Mouse (Mus musculus) hindbrain, embryonic 15.5 days (tissue): Measurements from ENCODE around the gene Rpl10. TPM values are rescaled to one million over a fixed set of nuclear protein-coding genes. Genes with fewer than 3 reads are reported as not detected.
A peak's percentile ranks its signal among the peaks of the same experiment; 100 is the strongest.

Experiments
- ATAC-seq: fragments of 200-750 bp; cut with Nextera tagmentation; 2 replicates; pipeline ENCODE4 v1.8.0; 2017; ENCODE audit warnings: low read depth, moderate number of reproducible peaks, moderate TSS enrichment; ENCODE audit not compliant: low FRiP score
- H3K27ac ChIP-seq: fragments of 300-500 bp; sonication (generic); replicated peaks from 2 replicates; pipeline ENCODE4 v1.5.1; 2015; ENCODE audit warnings: mild to moderate bottlenecking, inconsistent platforms
- H3K27me3 ChIP-seq: fragments of 300-500 bp; sonication (generic); 2 replicates; pipeline ENCODE4 v1.6.1; 2015; ENCODE audit warnings: control low read depth, inconsistent platforms
- H3K36me3 ChIP-seq: fragments of 300-500 bp; sonication (generic); 2 replicates; pipeline ENCODE4 v1.6.1; 2015; ENCODE audit warnings: control low read depth, inconsistent platforms
- H3K4me1 ChIP-seq: fragments of 300-500 bp; sonication (generic); replicated peaks from 2 replicates; pipeline ENCODE4 v1.6.1; 2015; ENCODE audit warnings: control low read depth, inconsistent platforms
- H3K4me2 ChIP-seq: fragments of 300-500 bp; sonication (generic); 2 replicates; pipeline ENCODE4 v1.6.1; 2015; ENCODE audit warnings: moderate library complexity, mild to moderate bottlenecking, inconsistent platforms
- H3K4me3 ChIP-seq: fragments of 300-500 bp; sonication (generic); 2 replicates; pipeline ENCODE4 v1.5.1; 2015; ENCODE audit warnings: mild to moderate bottlenecking, inconsistent platforms
- H3K9ac ChIP-seq: fragments of 300-500 bp; sonication (generic); 2 replicates; pipeline ENCODE4 v1.6.1; 2015; ENCODE audit warnings: inconsistent platforms
- H3K9me3 ChIP-seq: fragments of 300-500 bp; sonication (generic); 2 replicates; pipeline ENCODE4 v1.6.1; 2016; ENCODE audit warnings: control low read depth, inconsistent platforms
- WGBS: fragments of 180-500 bp; shearing (Covaris S2); methylation state at CpG from one replicate; pipeline ENCODE4 v1.1.7; 2015; 5-methylcytosine and 5-hydroxymethylcytosine counted together
- polyA plus RNA-seq: library from polyadenylated mRNA; unstranded; fragments of >200 nt; fragmentation: Nextera tagmentation; extraction: Ambion mirVana; gene quantifications from 2 replicates; pipeline ENCODE4 v1.2.1, GENCODE M21; 2015

Gene Rpl10
- polyA plus RNA-seq, 1 experiment from 2014 or later = 396 TPM

DNA sequence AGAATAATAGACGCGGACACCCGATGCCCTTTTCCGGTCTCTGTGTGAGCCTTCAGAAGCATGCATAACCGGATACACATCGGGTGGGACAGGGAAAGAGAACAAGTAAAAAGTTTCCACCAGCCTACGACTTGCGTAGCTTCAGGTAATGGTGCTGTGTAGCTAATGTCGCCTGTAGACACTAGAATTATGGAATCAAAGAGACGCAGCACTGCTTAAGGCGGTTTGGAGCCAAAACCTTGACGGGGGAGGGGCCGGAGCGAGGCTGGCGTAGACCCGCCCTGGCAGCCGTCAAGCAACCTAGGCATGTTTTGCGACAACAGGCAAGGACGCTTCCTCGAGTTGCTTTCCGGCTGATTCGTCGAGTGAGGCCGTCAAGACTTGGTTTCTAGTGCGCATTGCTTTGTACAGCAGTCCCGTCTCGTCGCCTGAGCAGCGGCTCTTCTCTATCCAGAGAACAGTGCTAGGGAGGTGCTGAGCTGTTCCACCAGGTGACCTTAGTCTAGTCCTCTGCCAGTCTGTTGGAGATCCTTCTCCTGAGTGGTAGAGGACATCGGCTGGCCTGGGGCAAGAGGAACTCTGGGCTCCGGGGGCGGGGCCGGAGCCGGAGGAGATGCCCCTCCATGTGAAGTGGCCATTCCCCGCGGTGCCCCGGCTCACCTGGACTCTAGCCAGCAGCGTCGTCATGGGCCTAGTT is 11.9 kb downstream of the Rpl10 start:
- Histone ChIP-seq H3K9ac (peak overlapping the region; percentile 66), H3K27me3 (no peaks in the 10 kb centered on the region), H3K9me3 (no peaks in the 10 kb centered on the region), H3K36me3 (no peaks in the 10 kb centered on the region), H3K4me3 (peak overlapping the region; percentile 62), H3K27ac (peak overlapping the region; percentile 83), H3K4me1 (peaks cover 15% of the 10 kb centered on the region), H3K4me2 (peak overlapping the region; percentile 70)
- 24% methylated on average over 39 of the region's 39 CpGs for WGBS
- peak; percentile 87 for ATAC-seq

DNA sequence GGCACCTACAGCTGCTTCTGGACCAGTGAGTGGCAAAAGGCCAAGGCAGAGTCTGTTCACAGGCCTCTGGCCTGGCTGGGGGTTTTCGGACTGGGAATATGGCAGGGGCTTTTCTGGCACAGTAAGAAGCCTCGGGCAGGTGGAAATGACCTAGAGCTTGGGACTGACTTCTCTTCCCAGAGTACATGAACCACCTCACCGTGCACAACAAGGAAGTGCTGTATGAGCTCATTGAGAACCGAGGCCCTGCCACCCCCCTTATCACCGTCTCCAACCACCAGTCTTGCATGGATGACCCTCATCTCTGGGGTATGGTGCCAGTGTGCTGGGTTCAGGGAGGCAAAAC is 12.5 kb downstream of the Rpl10 start:
- peak overlapping the region; percentile 66 for H3K9ac ChIP-seq
- peak overlapping the region; percentile 83 for H3K27ac ChIP-seq
- peak overlapping the region; percentile 62 for H3K4me3 ChIP-seq
- H3K4me2 ChIP-seq = peak overlapping the region; percentile 70
- no peaks in the 10 kb centered on the region for H3K36me3 ChIP-seq
- no peaks in the 10 kb centered on the region for H3K9me3 ChIP-seq
- H3K4me1 ChIP-seq = peaks cover 15% of the 10 kb centered on the region
- ATAC-seq = peak; percentile 39
- no peaks in the 10 kb centered on the region for H3K27me3 ChIP-seq
- WGBS = 27% methylated on average over 5 of the region's 5 CpGs

DNA sequence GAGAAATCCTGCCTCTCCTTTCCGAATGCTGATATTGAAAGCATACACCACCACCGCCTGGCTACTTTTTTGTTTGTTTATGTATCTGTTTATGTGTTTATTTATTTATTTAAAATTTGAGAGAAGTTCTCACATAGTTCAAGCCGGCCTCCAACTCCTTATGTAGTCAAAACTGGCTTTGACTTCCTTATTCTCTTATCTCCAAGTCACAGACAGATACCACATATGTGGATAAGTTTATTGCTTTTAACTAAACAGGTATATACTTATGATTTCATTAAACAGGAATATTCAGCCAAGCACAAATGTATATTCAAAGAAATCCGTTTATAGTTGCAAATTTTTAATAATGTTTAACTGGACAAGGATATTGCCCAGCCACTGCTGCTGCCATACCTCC is 22.8 kb downstream of the Rpl10 start:
- no peak for ATAC-seq
- 80% methylated on average over 4 of the region's 4 CpGs for WGBS
- no peaks in the 10 kb centered on the region for H3K27me3 ChIP-seq

DNA sequence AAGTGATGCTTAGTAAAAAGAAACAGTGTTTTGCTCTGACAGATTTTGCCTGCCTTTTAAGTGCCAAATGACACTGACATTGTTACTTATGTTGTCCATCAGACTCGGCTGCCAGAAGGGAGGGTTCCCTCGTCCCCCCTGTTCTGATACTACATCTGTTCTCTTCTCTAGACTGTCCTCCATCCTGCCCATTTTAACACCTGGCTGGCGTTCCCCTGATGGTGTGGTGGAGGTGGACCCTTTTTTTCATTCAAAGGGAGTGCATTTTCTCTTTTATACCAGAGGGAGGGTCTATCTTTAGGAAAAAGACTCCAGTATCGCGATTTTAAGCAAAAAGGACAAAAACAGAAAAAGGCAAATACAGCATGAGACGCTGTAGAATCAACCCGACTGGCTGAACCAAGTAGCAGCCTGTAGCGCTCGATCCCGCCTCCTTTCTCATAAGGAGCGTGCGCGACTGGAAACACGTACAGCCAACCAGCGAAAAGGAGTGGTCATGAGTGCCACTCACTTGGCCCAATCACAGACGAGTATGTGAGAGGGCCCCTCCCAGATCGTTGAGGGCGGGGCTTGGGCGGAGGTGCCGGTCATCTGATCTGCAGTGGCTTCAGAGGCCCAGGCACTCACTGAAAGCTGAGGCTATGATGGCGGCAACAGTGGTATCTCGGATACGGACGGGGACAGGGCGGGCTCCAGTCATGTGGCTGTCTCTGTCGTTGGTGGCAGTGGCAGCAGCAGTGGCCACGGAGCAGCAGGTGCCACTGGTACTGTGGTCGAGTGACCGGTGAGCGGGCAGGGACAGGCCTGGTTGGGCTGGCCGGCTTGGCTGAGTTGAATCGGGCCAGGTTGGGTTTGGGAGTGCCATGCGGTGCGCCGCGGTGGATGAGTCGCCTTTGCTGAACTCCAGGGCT is 26.2 kb downstream of the Rpl10 start, which contains the start of gene Atp6ap1:
Gene Atp6ap1 (plus strand): TSS at position 560 of the 911 bp plus-strand sequence.
- Histone ChIP-seq H3K36me3 (peaks cover 8% of the 10 kb centered on the region; the same call in 1 of the 2 replicates), H3K4me3 (peak within 1 kb of the TSS; percentile 73), H3K4me2 (peak within 1 kb of the TSS; percentile 63), H3K9me3 (no peaks in the 10 kb centered on the region), H3K27me3 (no peaks in the 10 kb centered on the region), H3K9ac (peak within 1 kb of the TSS; percentile 78), H3K4me1 (peaks cover 8% of the 10 kb centered on the region), H3K27ac (peak within 1 kb of the TSS; percentile 81)
- peak; percentile 99 for ATAC-seq
- 19% methylated on average over 37 of the region's 37 CpGs for WGBS

More for the DNA sequence above, 22.8 kb downstream of the Rpl10 start:
- Histone ChIP-seq H3K4me3 (no peak overlapping the region), H3K27ac (no peak overlapping the region), H3K4me1 (peaks cover 5% of the 10 kb centered on the region), H3K9me3 (no peaks in the 10 kb centered on the region), H3K36me3 (peaks cover 4% of the 10 kb centered on the region; the same call in 1 of the 2 replicates), H3K9ac (no peak overlapping the region), H3K4me2 (no peak overlapping the region)

DNA sequence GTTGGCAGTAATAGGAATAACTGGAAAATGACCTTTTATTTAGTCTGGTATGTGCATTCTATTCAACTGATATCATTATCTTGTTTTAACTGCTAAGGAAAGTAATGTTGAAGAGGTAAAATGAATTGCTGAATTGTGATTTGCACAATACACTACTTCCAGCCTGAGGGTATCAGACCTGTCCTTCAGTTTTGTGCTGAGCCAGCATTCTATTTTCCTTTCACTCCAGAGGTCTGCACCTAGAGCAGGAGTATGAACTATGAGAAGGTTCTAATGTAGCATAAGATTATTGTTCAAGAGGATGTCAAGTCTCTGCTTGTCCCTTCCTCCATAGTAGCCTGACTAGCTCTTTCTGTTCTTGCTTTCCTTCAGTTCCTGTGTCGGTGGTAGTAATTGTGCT is 27.7 kb downstream of the Rpl10 start:
- no peak overlapping the region for H3K4me3 ChIP-seq
- no peaks in the 10 kb centered on the region for H3K9me3 ChIP-seq
- H3K9ac ChIP-seq = no peak overlapping the region
- WGBS = 81% methylated on average over 1 of the region's 1 CpGs
- peaks cover 8% of the 10 kb centered on the region for H3K4me1 ChIP-seq
- no peak for ATAC-seq
- H3K27ac ChIP-seq = no peak overlapping the region
- H3K4me2 ChIP-seq = 0 out of 2 replicates have a peak overlapping the region, but pooled peaks have one; percentile 15
- peaks cover 21% of the 10 kb centered on the region for H3K36me3 ChIP-seq
- H3K27me3 ChIP-seq = no peaks in the 10 kb centered on the region

DNA sequence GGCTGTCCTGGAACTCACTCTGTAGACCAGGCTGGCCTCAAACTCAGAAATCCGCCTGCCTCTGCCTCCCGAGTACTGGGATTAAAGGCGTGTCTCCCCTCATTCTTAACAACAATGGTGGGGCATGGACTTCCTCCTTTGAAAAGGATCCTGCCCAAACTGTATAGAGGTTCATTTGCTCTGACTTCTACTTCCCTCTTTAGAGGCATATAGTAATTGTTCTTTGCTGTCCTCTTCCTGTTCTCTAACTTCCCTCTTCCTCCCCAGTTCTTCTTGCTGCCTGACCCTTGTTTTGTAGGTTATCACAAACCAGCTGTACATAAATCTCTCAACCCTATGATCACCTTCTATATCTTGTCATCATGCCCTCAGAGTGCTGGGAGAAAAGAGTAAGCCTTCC is 29.1 kb downstream of the Rpl10 start:
- H3K4me2 ChIP-seq = no peak overlapping the region
- ATAC-seq = no peak
- H3K9me3 ChIP-seq = no peaks in the 10 kb centered on the region
- WGBS = 87% methylated on average over 3 of the region's 3 CpGs
- H3K27me3 ChIP-seq = no peaks in the 10 kb centered on the region
- no peak overlapping the region for H3K4me3 ChIP-seq
- no peak overlapping the region for H3K27ac ChIP-seq
- peaks cover 14% of the 10 kb centered on the region for H3K4me1 ChIP-seq
- H3K9ac ChIP-seq = no peak overlapping the region
- peaks cover 28% of the 10 kb centered on the region for H3K36me3 ChIP-seq

DNA sequence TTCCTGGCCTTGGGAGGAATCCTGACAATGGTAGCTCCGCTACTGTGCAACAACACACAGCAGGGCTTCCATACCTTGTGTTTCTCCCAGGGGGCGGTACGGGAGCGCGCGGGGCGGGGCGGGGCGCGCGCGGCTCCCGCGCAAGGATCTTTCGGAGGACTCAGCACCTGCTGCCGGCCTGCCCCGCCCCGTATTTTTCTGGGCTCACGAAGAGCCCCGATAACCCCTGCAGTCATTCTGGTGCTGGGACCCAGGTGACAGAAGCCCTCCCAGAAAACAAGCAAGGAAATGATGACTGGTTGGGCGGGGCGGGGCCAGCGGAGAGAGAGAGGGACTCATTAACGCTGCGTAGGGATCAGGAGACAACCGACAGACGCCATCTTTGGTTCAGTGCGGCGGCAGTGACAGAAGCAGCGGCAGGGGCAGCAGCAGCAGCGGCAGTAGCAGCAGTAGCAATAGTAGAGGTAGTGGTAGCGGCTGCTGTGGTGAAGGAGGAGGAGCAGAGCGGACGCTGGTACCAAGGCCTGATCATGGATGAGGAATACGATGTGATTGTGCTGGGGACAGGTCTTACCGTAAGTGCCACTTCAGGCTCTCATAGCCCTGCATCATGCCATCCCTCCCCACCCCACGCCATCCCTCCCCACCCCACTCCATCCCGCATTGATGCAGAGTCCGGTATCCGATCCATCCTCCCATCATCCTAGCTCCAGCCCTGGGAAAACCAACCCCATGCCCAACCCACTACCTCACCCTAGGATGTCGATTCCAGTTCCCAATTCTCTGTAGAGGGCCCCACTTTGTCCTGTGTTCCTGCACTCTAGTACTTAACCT is 34.5 kb downstream of the Rpl10 start, which contains the start of gene Gdi1:
Gene Gdi1 (plus strand): TSS at position 132 of the 834 bp plus-strand sequence.
- Histone ChIP-seq H3K9me3 (no peaks in the 10 kb centered on the region), H3K4me1 (peaks cover 33% of the 10 kb centered on the region), H3K9ac (peak within 1 kb of the TSS; percentile 73), H3K4me3 (peak within 1 kb of the TSS; percentile 55), H3K4me2 (peak within 1 kb of the TSS; percentile 71), H3K27ac (peak within 1 kb of the TSS; percentile 95), H3K36me3 (peaks cover 50% of the 10 kb centered on the region), H3K27me3 (no peaks in the 10 kb centered on the region)
- ATAC-seq = peak; percentile 82
- 15% methylated on average over 38 of the region's 41 CpGs for WGBS

GRCm38 (mm10) chrX:74312540-74313464 is 42.2 kb downstream of the Rpl10 start, which contains the start of gene Fam50a:
Fam50a (plus strand) TSS chrX:74313033.
- Histone ChIP-seq H3K36me3 (peaks cover 28% of the 10 kb centered on the region), H3K27me3 (no peaks in the 10 kb centered on the region), H3K4me2 (peak within 1 kb of the TSS; percentile 75), H3K27ac (peak within 1 kb of the TSS; percentile 92), H3K4me3 (peak within 1 kb of the TSS; percentile 68), H3K9ac (peak within 1 kb of the TSS; percentile 71), H3K9me3 (no peaks in the 10 kb centered on the region), H3K4me1 (peaks cover 33% of the 10 kb centered on the region)
- 20% methylated on average over 58 of the region's 59 CpGs for WGBS
- peak; percentile 97 for ATAC-seq
